Mouse (Mus musculus) limb, embryonic 11.5 days (tissue): Measurements from ENCODE around the gene Sfrp5. TPM values are rescaled to one million over a fixed set of nuclear protein-coding genes. Genes with fewer than 3 reads are reported as not detected.

Experiments
- ATAC-seq: fragments of 200-750 bp; cut with Nextera tagmentation; 2 replicates; pipeline ENCODE4 v1.8.0; 2017; ENCODE audit warnings: low read depth; ENCODE audit not compliant: insufficient number of reproducible peaks, low FRiP score, low TSS enrichment
- DNase-seq: peaks from one replicate; pipeline ENCODE4 v3.0.0-alpha.2; 2015; ENCODE audit warnings: low spot score
- H3K27ac ChIP-seq: fragments of 300-500 bp; sonication (generic); replicated peaks from 2 replicates; pipeline ENCODE4 v1.5.1; 2014; ENCODE audit warnings: low read depth, mild to moderate bottlenecking, low read length
- H3K27me3 ChIP-seq: fragments of 300-500 bp; sonication (generic); 2 replicates; pipeline ENCODE4 v1.6.1; 2014; ENCODE audit warnings: mild to moderate bottlenecking, low read length, mixed read lengths; ENCODE audit not compliant: control insufficient read depth, insufficient read depth
- H3K36me3 ChIP-seq: fragments of 300-500 bp; sonication (generic); 2 replicates; pipeline ENCODE4 v1.6.1; 2014; ENCODE audit warnings: mild to moderate bottlenecking, low read length, moderate library complexity, mixed read lengths; ENCODE audit not compliant: control insufficient read depth, insufficient read depth
- H3K4me1 ChIP-seq: fragments of 300-500 bp; sonication (generic); 2 replicates; pipeline ENCODE4 v1.6.1; 2014; ENCODE audit warnings: low read length, mixed read lengths; ENCODE audit not compliant: control insufficient read depth, insufficient read depth
- H3K4me2 ChIP-seq: fragments of 300-500 bp; sonication (generic); 2 replicates; pipeline ENCODE4 v1.6.1; 2014; ENCODE audit warnings: low read depth, mild to moderate bottlenecking, moderate library complexity; ENCODE audit not compliant: severe bottlenecking
- H3K4me3 ChIP-seq: fragments of 300-500 bp; sonication (generic); 2 replicates; pipeline ENCODE4 v1.5.1; 2014; ENCODE audit warnings: low read depth, low read length
- H3K9ac ChIP-seq: fragments of 300-500 bp; sonication (generic); 2 replicates; pipeline ENCODE4 v1.6.1; 2014; ENCODE audit warnings: mild to moderate bottlenecking, low read length
- H3K9me3 ChIP-seq: fragments of 300-500 bp; sonication (generic); 2 replicates; pipeline ENCODE4 v1.6.1; 2016; ENCODE audit warnings: low read length; ENCODE audit not compliant: control insufficient read depth
- WGBS: fragments of 180-500 bp; shearing (Covaris S2); extraction: QIAGEN DNeasy Blood & Tissue Kit; methylation state at CpG from one replicate; pipeline ENCODE4 v1.1.7; 2014; 5-methylcytosine and 5-hydroxymethylcytosine counted together
- polyA plus RNA-seq: library from polyadenylated mRNA; unstranded; fragments of >200 nt; fragmentation: Nextera tagmentation; extraction: Ambion mirVana; gene quantifications from 2 replicates; pipeline ENCODE4 v1.2.1, GENCODE M21; 2014

Gene Sfrp5
- polyA plus RNA-seq, 1 experiment from 2014 or later: 0.25 TPM

DNA sequence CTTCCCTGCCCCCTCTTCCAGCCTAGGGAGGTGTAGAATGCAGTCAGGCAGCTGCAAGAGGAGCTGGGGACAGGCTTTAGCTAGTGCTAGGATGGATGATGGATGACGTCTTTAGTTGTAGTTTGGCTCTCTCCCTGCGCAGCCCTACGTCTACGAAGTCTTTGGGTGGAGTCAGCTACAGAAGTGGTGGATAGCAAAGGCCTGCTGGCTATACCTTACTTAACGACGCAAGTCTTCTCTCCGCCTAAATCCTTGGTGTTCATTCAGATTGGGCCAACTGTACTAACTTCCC lies 53.5 kb downstream of the Sfrp5 start:
- no peak overlapping the region for H3K27ac ChIP-seq
- DNase-seq (no peak), ATAC-seq (no peak)
- 13% methylated on average over 7 of the region's 7 CpGs for WGBS
- peak overlapping the region; percentile 70 for H3K9ac ChIP-seq
- no peaks in the 10 kb centered on the region for H3K36me3 ChIP-seq
- peak overlapping the region; percentile 90 for H3K4me2 ChIP-seq
- peak overlapping the region; percentile 64 for H3K4me3 ChIP-seq
- H3K27me3 ChIP-seq: no peaks in the 10 kb centered on the region
- H3K9me3 ChIP-seq: no peaks in the 10 kb centered on the region
- H3K4me1 ChIP-seq: peaks cover 15% of the 10 kb centered on the region; the same call in 1 of the 2 replicates

Other genes starting within 250 kb of the Sfrp5 start
- gene Mms19, start 221.1 kb downstream of the Sfrp5 start, polyA plus RNA-seq: 40.1 and 50.5 TPM in 2 replicates
- 10.1 and 10.6 TPM in 2 replicates for gene Ubtd1, start 220.5 kb downstream of the Sfrp5 start, polyA plus RNA-seq
- 0.31 and 0.92 TPM in 2 replicates for gene Ankrd2, start 166.3 kb downstream of the Sfrp5 start, polyA plus RNA-seq
- 1.1 and 1.4 TPM in 2 replicates for gene Hoga1, start 156.6 kb downstream of the Sfrp5 start, polyA plus RNA-seq
- gene 4933411K16Rik, start 150.0 kb downstream of the Sfrp5 start, polyA plus RNA-seq: not detected in 2 replicates
- 42.2 and 46.2 TPM in 2 replicates for gene Morn4, start 115.9 kb downstream of the Sfrp5 start, polyA plus RNA-seq
- gene Pi4k2a, start 111.8 kb downstream of the Sfrp5 start, polyA plus RNA-seq: 28.4 and 29.4 TPM in 2 replicates
- gene Avpi1, start 73.2 kb downstream of the Sfrp5 start, polyA plus RNA-seq: 24.1 and 26.0 TPM in 2 replicates
- 12.3 and 16.6 TPM in 2 replicates for gene Marveld1, start 54.9 kb downstream of the Sfrp5 start, polyA plus RNA-seq
- 11.7 and 12.6 TPM in 2 replicates for gene Zfyve27, start 38.3 kb downstream of the Sfrp5 start, polyA plus RNA-seq
- not detected in 2 replicates for gene Golga7b, start 45.3 kb upstream of the Sfrp5 start, polyA plus RNA-seq
- 1.2 and 1.7 TPM in 2 replicates for gene Crtac1, start 229.5 kb upstream of the Sfrp5 start, polyA plus RNA-seq